Mouse (Mus musculus): Measurements from ENCODE around the gene Gm8232. TPM values are rescaled to one million over a fixed set of nuclear protein-coding genes. Genes with fewer than 3 reads are reported as not detected.
"Not testable (repeated sequence)": the region's sequence is repeated elsewhere in the genome, so short reads cannot be mapped to it uniquely, and the experiment has no call there.

Gene Gm8232
- total RNA-seq (2021) = not detected
- long read RNA-seq, experiment 1 = 0 reads
- long read RNA-seq, experiment 2 = 0 reads

DNA sequence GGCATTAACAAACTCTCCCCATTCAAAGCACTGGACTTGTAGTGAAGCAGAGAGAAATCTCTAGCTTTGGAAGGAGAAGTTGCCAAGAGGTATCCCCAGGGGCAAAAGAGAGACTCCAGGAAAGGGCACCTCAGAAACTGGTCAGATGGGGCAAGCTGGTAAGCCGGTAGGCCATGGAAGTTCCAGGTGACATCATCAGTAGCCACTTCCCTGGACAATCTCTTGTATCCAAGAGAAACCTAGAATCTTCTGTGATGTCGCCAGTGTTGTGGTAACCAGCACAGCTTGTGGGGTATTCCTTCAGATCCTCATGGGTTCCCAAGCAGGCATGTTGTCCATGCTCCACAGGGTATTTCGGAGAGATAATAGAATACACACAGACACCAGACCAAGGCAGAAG, at the start of gene Gm8232:
Gene Gm8232, plus strand, starts transcription at position 301 of the 400 bp plus-strand sequence.
- not testable (repeated sequence) for DNase-seq

DNA sequence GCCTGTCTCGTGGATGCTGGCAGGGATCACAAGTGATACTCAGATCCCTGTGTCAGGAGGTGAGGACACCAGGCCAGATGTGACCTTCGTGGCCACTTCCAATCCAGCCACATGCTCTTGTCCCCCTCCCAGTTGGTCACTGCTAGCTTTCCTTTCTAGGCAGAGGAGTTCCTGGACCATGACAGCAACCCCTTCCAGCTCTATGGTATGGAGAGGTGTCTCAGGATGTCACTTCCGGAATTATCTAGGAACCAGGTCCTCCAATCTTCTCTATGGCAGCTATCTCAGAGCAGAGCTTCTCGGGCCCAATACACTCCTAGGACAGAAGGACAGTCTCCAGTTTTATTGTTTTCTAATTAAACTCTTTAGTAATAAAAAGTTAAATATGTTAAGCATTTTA, 49.2 kb upstream of the Gm8232 start:
- not testable (repeated sequence) for DNase-seq

DNA sequence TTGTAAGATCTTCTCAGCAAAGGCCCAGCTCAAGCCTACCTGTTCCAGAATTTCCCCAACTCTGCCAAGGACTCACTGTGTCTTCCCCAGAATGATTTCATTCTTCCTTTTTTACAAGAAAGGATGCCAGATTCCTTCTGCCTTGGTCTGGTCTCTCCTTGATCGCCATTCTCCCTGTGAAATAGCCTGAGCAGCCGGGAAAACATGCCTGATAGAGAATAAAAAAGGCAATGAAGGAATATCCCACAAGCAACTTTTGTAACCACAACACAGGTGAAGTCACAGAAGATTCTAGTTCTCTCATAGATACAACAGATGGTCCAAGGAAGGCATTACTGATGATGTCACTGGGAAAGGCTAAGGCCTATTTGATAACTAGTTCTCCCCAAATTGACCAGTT, 22.8 kb upstream of the Gm8232 start, which contains the start of gene Gm3371:
Gene Gm3371, minus strand, starts transcription at position 101 of the 400 bp plus-strand sequence.
- DNase-seq = not testable (repeated sequence)

Other genes with a start within 250 kb of the Gm8232 start
- not detected for gene Gm8212, start 236.0 kb upstream of the Gm8232 start, total RNA-seq (2021)
- gene 4930503E14Rik, start 220.4 kb upstream of the Gm8232 start, total RNA-seq (2021) = not detected
- gene Gm8220, start 148.1 kb upstream of the Gm8232 start, total RNA-seq (2021) = not detected
- gene Gm5930, start 95.1 kb upstream of the Gm8232 start, total RNA-seq (2021) = not detected
- not detected for gene Gm8229, start 68.3 kb upstream of the Gm8232 start, total RNA-seq (2021)
- gene Gm3371, start 22.9 kb upstream of the Gm8232 start, total RNA-seq (2021) = not detected
- not detected for gene BC061237, start 58.8 kb downstream of the Gm8232 start, total RNA-seq (2021)
- gene Gm17093, start 84.6 kb downstream of the Gm8232 start, total RNA-seq (2021) = not detected
- gene Gm8247, start 149.5 kb downstream of the Gm8232 start, total RNA-seq (2021) = not detected
- not detected for gene Gm5624, start 194.3 kb downstream of the Gm8232 start, total RNA-seq (2021)

All from gastrocnemius, postnatal 10 days (tissue).